ENCODE assay signal across 10 mouse cellular contexts in the genomic region with DNA sequence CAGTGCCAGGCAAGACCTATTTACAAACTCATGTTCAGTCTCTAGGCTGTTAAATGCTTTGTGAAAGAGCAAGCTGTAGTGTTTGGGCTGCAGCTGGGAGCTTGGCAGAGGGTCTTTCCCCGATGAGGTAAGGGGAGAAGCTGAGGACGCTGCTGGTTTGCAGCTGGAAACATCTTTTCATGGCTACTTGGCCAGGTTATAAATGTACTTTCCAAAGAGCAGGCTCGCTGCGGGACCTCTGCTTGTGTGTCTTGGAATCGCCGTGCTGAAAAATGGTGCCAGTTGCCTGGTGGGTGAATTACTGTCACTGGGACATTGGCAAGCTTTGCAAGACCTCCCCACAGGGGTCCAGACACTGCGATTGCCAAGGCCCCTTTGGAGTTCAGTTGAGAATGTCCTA. TPM values are rescaled to one million over a fixed set of nuclear protein-coding genes. Genes with fewer than 3 reads are reported as not detected.
DNase-seq lines count a peak whose midpoint lies in the region; ATAC-seq and TF ChIP-seq lines count a peak whose summit lies in the region.
"Had no signal": no experiment of that assay in that cellular context is flagged by ENCODE, and none has a peak within 500 bp of the region (broad histone marks: within the 10 kb centered on the region; RNA-seq: fewer than 3 reads in every experiment).

No protein-coding gene starts in this region.

- H3K27ac ChIP-seq in hindbrain, embryonic 15.5 days (replicated peaks): no peak overlapping the region
- no peak overlapping the region for H3K27ac ChIP-seq in hindbrain, embryonic 10.5 days
- H3K27ac ChIP-seq: embryonic facial prominence, embryonic 12.5 days had no signal

- H3K9me3 ChIP-seq in hindbrain, embryonic 15.5 days: no peaks in the 10 kb centered on the region
- H3K9me3 ChIP-seq in hindbrain, embryonic 10.5 days: no peaks in the 10 kb centered on the region
- H3K9me3 ChIP-seq: embryonic facial prominence, embryonic 12.5 days had no signal

- no peak overlapping the region for H3K4me2 ChIP-seq in hindbrain, embryonic 15.5 days
- H3K4me2 ChIP-seq: embryonic facial prominence, embryonic 12.5 days had no signal

- no peak for TF ChIP-seq CTCF in brain, embryonic 14.5 days (IDR thresholded peaks at IDR 0.05; ENCODE audit: borderline replicate concordance, extremely low read depth, insufficient read depth, insufficient read length)

- no peak for TF ChIP-seq POLR2A in brain, embryonic 14.5 days (IDR thresholded peaks at IDR 0.05; ENCODE audit: borderline replicate concordance, extremely low read depth, insufficient read depth, insufficient read length, poor library complexity, severe bottlenecking)

- H3K27me3 ChIP-seq in hindbrain, embryonic 15.5 days: no peaks in the 10 kb centered on the region
- peaks cover 8% of the 10 kb centered on the region for H3K27me3 ChIP-seq in hindbrain, embryonic 10.5 days (ENCODE audit: insufficient read depth, poor library complexity, severe bottlenecking)
- H3K27me3 ChIP-seq: embryonic facial prominence, embryonic 12.5 days had no signal

- intact Hi-C loops in heart, postnatal 14 days (cut with DNase I): no loop called here

- 43% methylated on average over 7 of the region's 7 CpGs for WGBS in hindbrain, embryonic 15.5 days
- 89% methylated on average over 7 of the region's 7 CpGs for WGBS in hindbrain, embryonic 10.5 days

- no peak overlapping the region for H3K4me3 ChIP-seq in hindbrain, embryonic 15.5 days
- no peak overlapping the region for H3K4me3 ChIP-seq in hindbrain, embryonic 10.5 days
- H3K4me3 ChIP-seq: embryonic facial prominence, embryonic 12.5 days had no signal

- no peak for DNase-seq in hindbrain, embryonic 10.5 days (ENCODE audit: low spot score)
- peak; percentile 44 for DNase-seq in brain, adult 2 months (ENCODE audit: low read depth, low spot score)
- peak; percentile 54 for DNase-seq in brain, embryonic 14.5 days (ENCODE audit: low read depth)
- DNase-seq in heart, postnatal 14 days: peak; percentile 49 to 61
- DNase-seq in thymus, postnatal 25 days: no peak
- DNase-seq: midbrain, embryonic 14.5 days; thymus, postnatal 14 days had no signal

- H3K9ac ChIP-seq in hindbrain, embryonic 15.5 days: no peak overlapping the region
- H3K9ac ChIP-seq: embryonic facial prominence, embryonic 12.5 days had no signal

- H3K36me3 ChIP-seq in hindbrain, embryonic 15.5 days: no peaks in the 10 kb centered on the region
- H3K36me3 ChIP-seq in hindbrain, embryonic 10.5 days: no peaks in the 10 kb centered on the region
- H3K36me3 ChIP-seq: embryonic facial prominence, embryonic 12.5 days had no signal

- ATAC-seq in hindbrain, embryonic 15.5 days (ENCODE audit: low FRiP score, low read depth): 0 out of 2 replicates have a peak, but pooled peaks have one; percentile 53
- no peak for ATAC-seq in activated CD4-positive, CD25-positive, alpha-beta regulatory T cell, adult 4 months

- peaks cover 24% of the 10 kb centered on the region for H3K4me1 ChIP-seq in hindbrain, embryonic 15.5 days (replicated peaks)
- H3K4me1 ChIP-seq in hindbrain, embryonic 10.5 days (replicated peaks): peaks cover 13% of the 10 kb centered on the region

RNA-seq across cellular contexts. Expression of a gene that starts 7.3 kb away (rescaled TPM):
- 9.2 and 10.1 TPM in 2 replicates for polyA plus RNA-seq in hindbrain, embryonic 15.5 days (2015; fragmentation: Nextera tagmentation; extraction: Ambion mirVana)
- polyA plus RNA-seq in hindbrain, embryonic 10.5 days (2016; fragmentation: Nextera tagmentation; extraction: Ambion mirVana): 22.7 and 25.0 TPM in 2 replicates
- 14.0 and 15.0 TPM in 2 replicates for polyA plus RNA-seq in brain, embryonic 14.5 days (2012; rRNA removed)
- 10 to 100 TPM; 43.3 to 46.4 TPM for total RNA-seq in heart, postnatal 14 days (2021)
- polyA plus RNA-seq in activated CD4-positive, CD25-positive, alpha-beta regulatory T cell, adult 4 months (2017; shearing (Covaris generic)): not detected

RNA-seq across cellular contexts. Expression of a gene that starts 38.4 kb away (rescaled TPM):
- 28.2 and 33.4 TPM in 2 replicates for polyA plus RNA-seq in hindbrain, embryonic 15.5 days (2015; fragmentation: Nextera tagmentation; extraction: Ambion mirVana)
- 54.3 and 60.9 TPM in 2 replicates for polyA plus RNA-seq in hindbrain, embryonic 10.5 days (2016; fragmentation: Nextera tagmentation; extraction: Ambion mirVana)
- polyA plus RNA-seq in brain, embryonic 14.5 days (2012; rRNA removed): 26.0 and 38.9 TPM in 2 replicates
- 10 to 100 TPM; 29.9 to 33.2 TPM for total RNA-seq in heart, postnatal 14 days (2021)
- polyA plus RNA-seq in activated CD4-positive, CD25-positive, alpha-beta regulatory T cell, adult 4 months (2017; shearing (Covaris generic)): 1 to 10 TPM in 1 of 2 experiments, under 1 TPM in 1; 0.57 to 1.3 TPM

Comparison
In these comparisons a context has a peak if more than half of its experiments do, and no peak if none do; other contexts are left out.
1. DNase-seq: peak in brain, adult 2 months (single experiment), brain, embryonic 14.5 days (single experiment) and heart, postnatal 14 days (2 of 2); none in hindbrain, embryonic 10.5 days (single experiment) and thymus, postnatal 25 days (single experiment).
2. RNA of a gene that starts 38.4 kb away (polyA plus RNA-seq): 54.3 to 60.9 TPM in hindbrain, embryonic 10.5 days, 28.2 to 33.4 TPM in hindbrain, embryonic 15.5 days and 26.0 to 38.9 TPM in brain, embryonic 14.5 days; 0.57 to 1.3 TPM in activated CD4-positive, CD25-positive, alpha-beta regulatory T cell, adult 4 months; every median in the first group is over 10 times any median in the second.